Comparison of ENCODE assay signal across 8 mouse cellular contexts in genomic region chr5:130254164-130255016, GRCm38 (mm10). TPM values are rescaled to one million over a fixed set of nuclear protein-coding genes. Genes with fewer than 3 reads are reported as not detected.
DNase-seq lines count a peak whose midpoint lies in the region; ATAC-seq and TF ChIP-seq lines count a peak whose summit lies in the region.

No protein-coding gene starts in this region.

- H3K27me3 ChIP-seq in testis, adult 2 months (ENCODE audit: control insufficient read depth, insufficient read depth, low read length): no peaks in the 10 kb centered on the region
- H3K27me3 ChIP-seq in heart, embryonic 10.5 days (ENCODE audit: insufficient read depth, poor library complexity, severe bottlenecking): no peaks in the 10 kb centered on the region

- H3K9me3 ChIP-seq in heart, embryonic 10.5 days: no peaks in the 10 kb centered on the region

- no peak for TF ChIP-seq CTCF in testis, adult 2 months (IDR thresholded peaks at IDR 0.05; ENCODE audit: control insufficient read depth, insufficient read depth, insufficient replicate concordance, low read depth, low read length)

- peaks cover 2% of the 10 kb centered on the region for H3K4me1 ChIP-seq in testis, adult 2 months (ENCODE audit: control insufficient read depth, insufficient read depth, low read length)
- 0 out of 2 replicates have a peak, but pooled peaks cover 4% of the 10 kb centered on the region for H3K4me1 ChIP-seq in brown adipose tissue, adult 24 weeks (ENCODE audit: control insufficient read depth, insufficient read depth, insufficient read length, low read length)
- peaks cover 14% of the 10 kb centered on the region; the same call in 1 of the 2 replicates for H3K4me1 ChIP-seq in heart, embryonic 10.5 days

- 13% methylated on average over 19 of the region's 19 CpGs for WGBS in heart, embryonic 10.5 days

- peak; percentile 11; the same call in 1 of the 2 replicates for ATAC-seq in megakaryocyte-erythroid progenitor cell, adult 5-6 weeks (replicated peaks; ENCODE audit: low FRiP score, low TSS enrichment, poor library complexity, severe bottlenecking)

- peak overlapping the region; percentile 100 for H3K4me3 ChIP-seq in testis, adult 2 months (ENCODE audit: control insufficient read depth, low read depth, low read length)
- H3K4me3 ChIP-seq in brown adipose tissue, adult 24 weeks (ENCODE audit: insufficient read depth, low read depth, low read length): peak overlapping the region; percentile 88
- H3K4me3 ChIP-seq in heart, embryonic 10.5 days: peak overlapping the region; percentile 82

- H3K36me3 ChIP-seq in testis, adult 2 months (ENCODE audit: control insufficient read depth, insufficient read depth, low read length): peaks cover 3% of the 10 kb centered on the region
- H3K36me3 ChIP-seq in heart, embryonic 10.5 days: peaks cover 43% of the 10 kb centered on the region

- TF ChIP-seq POLR2A in testis, adult 2 months (IDR thresholded peaks at IDR 0.05; ENCODE audit: control insufficient read depth, low read depth, low read length): no peak

- H3K27ac ChIP-seq in testis, adult 2 months (ENCODE audit: control insufficient read depth, insufficient read depth, low read depth, low read length): peak overlapping the region; percentile 100
- H3K27ac ChIP-seq in brown adipose tissue, adult 24 weeks (replicated peaks; ENCODE audit: low read depth, low read length): peak overlapping the region; percentile 92
- peak overlapping the region; percentile 89 for H3K27ac ChIP-seq in heart, embryonic 10.5 days

- DNase-seq in testis, postnatal 10 days (ENCODE audit: low spot score): no peak
- DNase-seq in heart, embryonic 10.5 days (ENCODE audit: low spot score): no peak
- DNase-seq in kidney, postnatal 14 days: peak; percentile 45
- peak; percentile 49 for DNase-seq in yolk sac, embryonic 10.5 days (ENCODE audit: low spot score)
- DNase-seq in right cerebral cortex, postnatal 25 days: no peak

RNA-seq across cellular contexts. Expression of gene Sbds, which starts 0.9 kb away (rescaled TPM):
- polyA plus RNA-seq in testis, adult 2 months (2012; rRNA removed): 46.1 and 52.2 TPM in 2 replicates
- polyA plus RNA-seq in brown adipose tissue, adult 24 weeks (2012; ENCODE audit: insufficient read depth, insufficient read length, missing spikeins): 74.0 and 81.0 TPM in 2 replicates
- polyA plus RNA-seq in heart, embryonic 10.5 days (2016; fragmentation: Nextera tagmentation; extraction: Ambion mirVana): 64.9 and 74.8 TPM in 2 replicates
- 65.5 and 66.6 TPM in 2 replicates for total RNA-seq in megakaryocyte-erythroid progenitor cell, adult 5-6 weeks (2014; fragmentation: Nextera tagmentation)
- total RNA-seq in megakaryocyte-erythroid progenitor cell, adult 5-6 weeks (2017): 75.7 and 125 TPM in 2 replicates

RNA-seq across cellular contexts. Expression of gene Tyw1, which starts 1.0 kb away (rescaled TPM):
- 8.0 TPM in 2 replicates for polyA plus RNA-seq in testis, adult 2 months (2012; rRNA removed)
- 6.4 and 6.5 TPM in 2 replicates for polyA plus RNA-seq in brown adipose tissue, adult 24 weeks (2012; ENCODE audit: insufficient read depth, insufficient read length, missing spikeins)
- polyA plus RNA-seq in heart, embryonic 10.5 days (2016; fragmentation: Nextera tagmentation; extraction: Ambion mirVana): 25.2 and 26.1 TPM in 2 replicates
- total RNA-seq in megakaryocyte-erythroid progenitor cell, adult 5-6 weeks (2014; fragmentation: Nextera tagmentation): 23.2 and 28.4 TPM in 2 replicates
- total RNA-seq in megakaryocyte-erythroid progenitor cell, adult 5-6 weeks (2017): 49.8 and 50.9 TPM in 2 replicates

RNA-seq across cellular contexts. Expression of gene Tmem248, which starts 37.5 kb away (rescaled TPM):
- polyA plus RNA-seq in testis, adult 2 months (2012; rRNA removed): 76.0 and 82.3 TPM in 2 replicates
- 19.1 and 22.1 TPM in 2 replicates for polyA plus RNA-seq in brown adipose tissue, adult 24 weeks (2012; ENCODE audit: insufficient read depth, insufficient read length, missing spikeins)
- 30.9 and 35.7 TPM in 2 replicates for polyA plus RNA-seq in heart, embryonic 10.5 days (2016; fragmentation: Nextera tagmentation; extraction: Ambion mirVana)
- 42.5 and 48.7 TPM in 2 replicates for total RNA-seq in megakaryocyte-erythroid progenitor cell, adult 5-6 weeks (2014; fragmentation: Nextera tagmentation)
- total RNA-seq in megakaryocyte-erythroid progenitor cell, adult 5-6 weeks (2017): 35.8 and 42.8 TPM in 2 replicates

Comparison
In these comparisons a context has a peak if more than half of its experiments do, and no peak if none do; other contexts are left out.
1. DNase-seq: peak in kidney, postnatal 14 days (single experiment) and yolk sac, embryonic 10.5 days (single experiment); none in testis, postnatal 10 days (single experiment), heart, embryonic 10.5 days (single experiment) and right cerebral cortex, postnatal 25 days (single experiment).
2. Peak in every context shown above with its lines, with median percentiles within 50 percentile points of each other: H3K27ac ChIP-seq and H3K4me3 ChIP-seq.